Mouse (Mus musculus) thymus, adult 2 months (tissue): ENCODE results near the gene Gpc6.

Source experiments
- CTCF ChIP-seq: fragments of 200-500 bp; IDR thresholded peaks from 2 replicates; pipeline ENCODE4 v1.5.1; 2012; ENCODE audit warnings: mild to moderate bottlenecking, control low read depth, low read length, moderate library complexity, borderline replicate concordance; ENCODE audit not compliant: control insufficient read depth, poor library complexity, insufficient read depth; ENCODE audit errors: extremely low read depth
- POLR2A ChIP-seq: fragments of 200-500 bp; IDR thresholded peaks from 2 replicates; pipeline ENCODE4 v1.6.1; 2012; ENCODE audit warnings: mild to moderate bottlenecking, low read length, control low read depth, moderate library complexity; ENCODE audit not compliant: control insufficient read depth, poor library complexity, insufficient read depth; ENCODE audit errors: extremely low read depth

- TF ChIP-seq CTCF (no peak), POLR2A (no peak)
These were observed 22.9 kb downstream of the Gpc6 start for GRCm38 (mm10) chr14:116947939-116948591.
